Comparison of ENCODE assay signal across 23 mouse cellular contexts in genomic region chr1:20558443-20558842, GRCm38 (mm10). TPM values are rescaled to one million over a fixed set of nuclear protein-coding genes. Genes with fewer than 3 reads are reported as not detected.
DNase-seq lines count a peak whose midpoint lies in the region; ATAC-seq and TF ChIP-seq lines count a peak whose summit lies in the region.
"Had no signal": no experiment of that assay in that cellular context is flagged by ENCODE, and none has a peak within 500 bp of the region (broad histone marks: within the 10 kb centered on the region; RNA-seq: fewer than 3 reads in every experiment).

No protein-coding gene starts in this region.

- no peak overlapping the region for H3K4me2 ChIP-seq in limb, embryonic 13.5 days (replicated peaks)
- H3K4me2 ChIP-seq in limb, embryonic 14.5 days (replicated peaks; ENCODE audit: low read depth, low read length, severe bottlenecking), result no peak overlapping the region
- H3K4me2 ChIP-seq: embryonic facial prominence, embryonic 13.5 days; forebrain, embryonic 12.5 days had no signal

- ATAC-seq in limb, embryonic 13.5 days (ENCODE audit: low FRiP score, low read depth), result peak; percentile 49; the same call in 1 of the 2 replicates
- peak; percentile 63; the same call in 1 of the 2 replicates for ATAC-seq in limb, embryonic 14.5 days (ENCODE audit: low FRiP score, low read depth)
- ATAC-seq: forebrain, embryonic 14.5 days; forebrain, embryonic 16.5 days had no signal

- DNase-seq in gastrocnemius, adult 2 months, result peak; percentile 18
- DNase-seq in gastrocnemius, postnatal 36 days, result no peak
- peak; percentile 29 for DNase-seq in gastrocnemius, postnatal 14 days
- DNase-seq in gastrocnemius, postnatal 25 days, result no peak
- no peak for DNase-seq in limb, embryonic 14.5 days (ENCODE audit: low spot score)
- no peak for DNase-seq in cerebellum, postnatal 14 days
- DNase-seq in heart, adult 8-10 months (ENCODE audit: low spot score), result no peak
- DNase-seq: adrenal gland, adult 2 months; adrenal gland, postnatal 10 days; adrenal gland, postnatal 25 days; cerebellum, adult 11 months; cerebellum, adult 18-20 months; cerebellum, adult 8-10 months; cerebellum, adult 9-11 months; cerebellum, postnatal 25 days had no signal

- no peaks in the 10 kb centered on the region for H3K4me1 ChIP-seq in limb, embryonic 13.5 days
- H3K4me1 ChIP-seq in limb, embryonic 14.5 days (ENCODE audit: control insufficient read depth, insufficient read depth, low read length), result no peaks in the 10 kb centered on the region
- H3K4me1 ChIP-seq: embryonic facial prominence, embryonic 13.5 days; forebrain, embryonic 12.5 days had no signal

- no peaks in the 10 kb centered on the region for H3K9me3 ChIP-seq in limb, embryonic 13.5 days
- no peaks in the 10 kb centered on the region for H3K9me3 ChIP-seq in limb, embryonic 14.5 days (ENCODE audit: control insufficient read depth, low read length)
- H3K9me3 ChIP-seq: embryonic facial prominence, embryonic 13.5 days; forebrain, embryonic 12.5 days had no signal

- H3K27me3 ChIP-seq in limb, embryonic 13.5 days, result no peaks in the 10 kb centered on the region
- H3K27me3 ChIP-seq in limb, embryonic 14.5 days (ENCODE audit: control insufficient read depth, insufficient read depth, low read length), result no peaks in the 10 kb centered on the region
- H3K27me3 ChIP-seq: embryonic facial prominence, embryonic 13.5 days; forebrain, embryonic 12.5 days had no signal

- 93% methylated on average over 6 of the region's 6 CpGs for WGBS in limb, embryonic 13.5 days
- WGBS in limb, embryonic 14.5 days, result 77% methylated on average over 6 of the region's 6 CpGs

- no peak overlapping the region for H3K4me3 ChIP-seq in gastrocnemius, adult 2 months
- no peak overlapping the region for H3K4me3 ChIP-seq in limb, embryonic 13.5 days
- no peak overlapping the region for H3K4me3 ChIP-seq in limb, embryonic 14.5 days (replicated peaks; ENCODE audit: low read length)
- H3K4me3 ChIP-seq: embryonic facial prominence, embryonic 13.5 days; forebrain, embryonic 12.5 days had no signal

- H3K36me3 ChIP-seq in limb, embryonic 13.5 days, result no peaks in the 10 kb centered on the region
- no peaks in the 10 kb centered on the region for H3K36me3 ChIP-seq in limb, embryonic 14.5 days (ENCODE audit: control insufficient read depth, insufficient read depth, low read length)
- H3K36me3 ChIP-seq: embryonic facial prominence, embryonic 13.5 days; forebrain, embryonic 12.5 days had no signal

- TF ChIP-seq CTCF in gastrocnemius, adult 2 months (IDR thresholded peaks at IDR 0.05), result no peak

- no peak overlapping the region for H3K9ac ChIP-seq in limb, embryonic 13.5 days
- no peak overlapping the region for H3K9ac ChIP-seq in limb, embryonic 14.5 days (ENCODE audit: low read depth, low read length, severe bottlenecking)
- H3K9ac ChIP-seq: embryonic facial prominence, embryonic 13.5 days; forebrain, embryonic 12.5 days had no signal

- H3K27ac ChIP-seq in gastrocnemius, adult 2 months, result no peak overlapping the region
- no peak overlapping the region for H3K27ac ChIP-seq in limb, embryonic 13.5 days
- H3K27ac ChIP-seq in limb, embryonic 14.5 days (replicated peaks; ENCODE audit: low read depth, low read length), result no peak overlapping the region
- H3K27ac ChIP-seq: embryonic facial prominence, embryonic 13.5 days; forebrain, embryonic 12.5 days had no signal

- intact Hi-C loops in gastrocnemius, adult 2 months (cut with DNase I), result no loop called here
- intact Hi-C loops in gastrocnemius, postnatal 36 days (cut with DNase I), result no loop called here
- intact Hi-C loops in gastrocnemius, postnatal 14 days (cut with DNase I; ENCODE audit: low total_unique reads), result no loop called here

- TF ChIP-seq POLR2A in limb, embryonic 14.5 days (IDR thresholded peaks at IDR 0.05; ENCODE audit: borderline replicate concordance, extremely low read depth, insufficient read depth, insufficient read length), result no peak

RNA-seq across cellular contexts. Expression of gene Pkhd1, which starts 59.4 kb away (rescaled TPM):
- under 1 TPM in 1 of 2 experiments, not detected in 1; 0.06 TPM for total RNA-seq in gastrocnemius, adult 2 months (2021)
- total RNA-seq in gastrocnemius, postnatal 36 days (2021), result under 1 TPM; 0.03 to 0.10 TPM
- total RNA-seq in gastrocnemius, postnatal 14 days (2021), result under 1 TPM; 0.09 to 0.12 TPM
- under 1 TPM; 0.10 to 0.13 TPM for total RNA-seq in gastrocnemius, postnatal 25 days (2021)
- polyA plus RNA-seq in limb, embryonic 13.5 days (2015; fragmentation: Nextera tagmentation; extraction: Ambion mirVana), result 0.05 and 0.10 TPM in 2 replicates
- polyA plus RNA-seq in limb, embryonic 14.5 days (2012; rRNA removed), result 0.24 and 0.25 TPM in 2 replicates
- 0.12 and 0.32 TPM in 2 replicates for polyA plus RNA-seq in limb, embryonic 14.5 days (2014; fragmentation: Nextera tagmentation; extraction: Ambion mirVana)
- not detected for total RNA-seq in heart, adult 8-10 months (2022)
- total RNA-seq: MEL had no signal
- polyA plus RNA-seq: adrenal gland, adult 2 months; C2C12; embryonic facial prominence, embryonic 11.5 days; embryonic facial prominence, embryonic 13.5 days; forebrain, embryonic 14.5 days had no signal

Comparison
In these comparisons a context has a peak if more than half of its experiments do, and no peak if none do; other contexts are left out.
1. DNase-seq: peak in gastrocnemius, adult 2 months (single experiment) and gastrocnemius, postnatal 14 days (single experiment); none in gastrocnemius, postnatal 36 days (0 of 2), gastrocnemius, postnatal 25 days (single experiment), limb, embryonic 14.5 days (single experiment), cerebellum, postnatal 14 days (0 of 2) and heart, adult 8-10 months (single experiment).